ENCODE assay signal across 8 mouse cellular contexts in genomic region chr7:6194129-6194528, GRCm38 (mm10). TPM values are rescaled to one million over a fixed set of nuclear protein-coding genes. Genes with fewer than 3 reads are reported as not detected.
DNase-seq lines count a peak whose midpoint lies in the region; ATAC-seq lines count a peak whose summit lies in the region.

No protein-coding gene starts in this region.

- H3K36me3 ChIP-seq in forebrain, embryonic 13.5 days (ENCODE audit: poor library complexity, severe bottlenecking) = peaks cover 15% of the 10 kb centered on the region
- peaks cover 10% of the 10 kb centered on the region for H3K36me3 ChIP-seq in hindbrain, embryonic 15.5 days
- H3K36me3 ChIP-seq in limb, embryonic 15.5 days = peaks cover 13% of the 10 kb centered on the region
- peaks cover 15% of the 10 kb centered on the region for H3K36me3 ChIP-seq in midbrain, embryonic 15.5 days (replicated peaks)

- 20% methylated on average over 5 of the region's 5 CpGs for WGBS in forebrain, embryonic 13.5 days
- WGBS in hindbrain, embryonic 15.5 days = 23% methylated on average over 5 of the region's 5 CpGs
- WGBS in limb, embryonic 15.5 days = 20% methylated on average over 5 of the region's 5 CpGs
- 14% methylated on average over 5 of the region's 5 CpGs for WGBS in midbrain, embryonic 15.5 days

- no peak overlapping the region for H3K9ac ChIP-seq in forebrain, embryonic 13.5 days
- H3K9ac ChIP-seq in hindbrain, embryonic 15.5 days = no peak overlapping the region
- no peak overlapping the region for H3K9ac ChIP-seq in limb, embryonic 15.5 days
- H3K9ac ChIP-seq in midbrain, embryonic 15.5 days = no peak overlapping the region

- DNase-seq in left cerebral cortex, adult 18-20 months (ENCODE audit: low spot score in 2 of 2) = peak; percentile 62 to 68
- DNase-seq in left cerebral cortex, adult 8-10 months (ENCODE audit: low spot score in 2 of 2) = no peak
- DNase-seq in c-Kit-positive CD71-negative TER-119-negative erythroid progenitor cells, embryonic 14.5 days (ENCODE audit: low read depth) = peak; percentile 50
- DNase-seq in spleen, postnatal 4 days (ENCODE audit: low spot score in 2 of 2) = peak; percentile 49 to 82

- no peak overlapping the region for H3K27ac ChIP-seq in forebrain, embryonic 13.5 days
- no peak overlapping the region for H3K27ac ChIP-seq in hindbrain, embryonic 15.5 days (replicated peaks)
- no peak overlapping the region for H3K27ac ChIP-seq in limb, embryonic 15.5 days
- H3K27ac ChIP-seq in midbrain, embryonic 15.5 days = no peak overlapping the region

- H3K9me3 ChIP-seq in forebrain, embryonic 13.5 days (replicated peaks) = no peaks in the 10 kb centered on the region
- no peaks in the 10 kb centered on the region for H3K9me3 ChIP-seq in hindbrain, embryonic 15.5 days
- H3K9me3 ChIP-seq in limb, embryonic 15.5 days = no peaks in the 10 kb centered on the region
- H3K9me3 ChIP-seq in midbrain, embryonic 15.5 days = no peaks in the 10 kb centered on the region

- peak; percentile 80 for ATAC-seq in forebrain, embryonic 13.5 days
- peak; percentile 81 for ATAC-seq in hindbrain, embryonic 15.5 days (ENCODE audit: low FRiP score, low read depth)
- ATAC-seq in limb, embryonic 15.5 days (ENCODE audit: insufficient number of reproducible peaks, low FRiP score, low TSS enrichment, low read depth) = 0 out of 2 replicates have a peak, but pooled peaks have one; percentile 25
- peak; percentile 81 for ATAC-seq in midbrain, embryonic 15.5 days (replicated peaks)

- H3K27me3 ChIP-seq in forebrain, embryonic 13.5 days = no peaks in the 10 kb centered on the region
- no peaks in the 10 kb centered on the region for H3K27me3 ChIP-seq in hindbrain, embryonic 15.5 days
- H3K27me3 ChIP-seq in limb, embryonic 15.5 days = 0 out of 2 replicates have a peak, but pooled peaks cover 5% of the 10 kb centered on the region
- no peaks in the 10 kb centered on the region for H3K27me3 ChIP-seq in midbrain, embryonic 15.5 days (replicated peaks)

- H3K4me1 ChIP-seq in forebrain, embryonic 13.5 days = no peaks in the 10 kb centered on the region
- H3K4me1 ChIP-seq in hindbrain, embryonic 15.5 days (replicated peaks) = no peaks in the 10 kb centered on the region
- H3K4me1 ChIP-seq in limb, embryonic 15.5 days = no peaks in the 10 kb centered on the region
- no peaks in the 10 kb centered on the region; the same call in 1 of the 2 replicates for H3K4me1 ChIP-seq in midbrain, embryonic 15.5 days

- H3K4me3 ChIP-seq in forebrain, embryonic 13.5 days = no peak overlapping the region
- H3K4me3 ChIP-seq in hindbrain, embryonic 15.5 days = no peak overlapping the region
- H3K4me3 ChIP-seq in limb, embryonic 15.5 days = no peak overlapping the region
- H3K4me3 ChIP-seq in midbrain, embryonic 15.5 days = no peak overlapping the region

- no peak overlapping the region for H3K4me2 ChIP-seq in forebrain, embryonic 13.5 days
- H3K4me2 ChIP-seq in hindbrain, embryonic 15.5 days = no peak overlapping the region
- H3K4me2 ChIP-seq in limb, embryonic 15.5 days = no peak overlapping the region
- no peak overlapping the region for H3K4me2 ChIP-seq in midbrain, embryonic 15.5 days

RNA-seq across cellular contexts. Expression of gene Galp, which starts 2.8 kb away (rescaled TPM):
- total RNA-seq in left cerebral cortex, adult 18-20 months (2021) = not detected
- total RNA-seq in left cerebral cortex, adult 8-10 months (2022) = not detected
- polyA plus RNA-seq in forebrain, embryonic 13.5 days (2015; fragmentation: Nextera tagmentation; extraction: Ambion mirVana) = not detected in 2 replicates
- polyA plus RNA-seq in hindbrain, embryonic 15.5 days (2015; fragmentation: Nextera tagmentation; extraction: Ambion mirVana) = not detected in 2 replicates
- polyA plus RNA-seq in limb, embryonic 15.5 days (2015; fragmentation: Nextera tagmentation; extraction: Ambion mirVana) = not detected in 2 replicates
- not detected in 2 replicates for polyA plus RNA-seq in midbrain, embryonic 15.5 days (2015; fragmentation: Nextera tagmentation; extraction: Ambion mirVana)

RNA-seq across cellular contexts. Expression of gene Zfp444, which starts 22.1 kb away (rescaled TPM):
- total RNA-seq in left cerebral cortex, adult 18-20 months (2021) = 10 to 100 TPM; 52.1 to 54.8 TPM
- total RNA-seq in left cerebral cortex, adult 8-10 months (2022) = 10 to 100 TPM; 43.8 to 54.2 (median 49.5) TPM
- polyA plus RNA-seq in forebrain, embryonic 13.5 days (2015; fragmentation: Nextera tagmentation; extraction: Ambion mirVana) = 84.4 and 85.5 TPM in 2 replicates
- 87.8 and 90.1 TPM in 2 replicates for polyA plus RNA-seq in hindbrain, embryonic 15.5 days (2015; fragmentation: Nextera tagmentation; extraction: Ambion mirVana)
- polyA plus RNA-seq in limb, embryonic 15.5 days (2015; fragmentation: Nextera tagmentation; extraction: Ambion mirVana) = 52.8 and 55.9 TPM in 2 replicates
- polyA plus RNA-seq in midbrain, embryonic 15.5 days (2015; fragmentation: Nextera tagmentation; extraction: Ambion mirVana) = 102 TPM in 2 replicates

RNA-seq across cellular contexts. Expression of gene Zscan5b, which starts 27.9 kb away (rescaled TPM):
- total RNA-seq in left cerebral cortex, adult 18-20 months (2021) = not detected
- not detected for total RNA-seq in left cerebral cortex, adult 8-10 months (2022)
- not detected in 2 replicates for polyA plus RNA-seq in forebrain, embryonic 13.5 days (2015; fragmentation: Nextera tagmentation; extraction: Ambion mirVana)
- not detected in 2 replicates for polyA plus RNA-seq in hindbrain, embryonic 15.5 days (2015; fragmentation: Nextera tagmentation; extraction: Ambion mirVana)
- polyA plus RNA-seq in limb, embryonic 15.5 days (2015; fragmentation: Nextera tagmentation; extraction: Ambion mirVana) = not detected in 2 replicates
- not detected in 2 replicates for polyA plus RNA-seq in midbrain, embryonic 15.5 days (2015; fragmentation: Nextera tagmentation; extraction: Ambion mirVana)

RNA-seq across cellular contexts. Expression of gene Zfp787, which starts 38.3 kb away (rescaled TPM):
- 10 to 100 TPM; 27.0 to 27.9 TPM for total RNA-seq in left cerebral cortex, adult 18-20 months (2021)
- total RNA-seq in left cerebral cortex, adult 8-10 months (2022) = 10 to 100 TPM; 29.2 to 35.3 (median 32.1) TPM
- polyA plus RNA-seq in forebrain, embryonic 13.5 days (2015; fragmentation: Nextera tagmentation; extraction: Ambion mirVana) = 20.0 and 22.8 TPM in 2 replicates
- polyA plus RNA-seq in hindbrain, embryonic 15.5 days (2015; fragmentation: Nextera tagmentation; extraction: Ambion mirVana) = 24.8 and 27.4 TPM in 2 replicates
- 18.8 and 19.8 TPM in 2 replicates for polyA plus RNA-seq in limb, embryonic 15.5 days (2015; fragmentation: Nextera tagmentation; extraction: Ambion mirVana)
- polyA plus RNA-seq in midbrain, embryonic 15.5 days (2015; fragmentation: Nextera tagmentation; extraction: Ambion mirVana) = 26.3 and 28.1 TPM in 2 replicates

RNA-seq across cellular contexts. Expression of gene Epp13, which starts 58.4 kb away (rescaled TPM):
- total RNA-seq in left cerebral cortex, adult 18-20 months (2021) = not detected
- not detected for total RNA-seq in left cerebral cortex, adult 8-10 months (2022)
- polyA plus RNA-seq in forebrain, embryonic 13.5 days (2015; fragmentation: Nextera tagmentation; extraction: Ambion mirVana) = not detected in 2 replicates
- 0.23 and 0.41 TPM in 2 replicates for polyA plus RNA-seq in hindbrain, embryonic 15.5 days (2015; fragmentation: Nextera tagmentation; extraction: Ambion mirVana)
- not detected in 2 replicates for polyA plus RNA-seq in limb, embryonic 15.5 days (2015; fragmentation: Nextera tagmentation; extraction: Ambion mirVana)
- polyA plus RNA-seq in midbrain, embryonic 15.5 days (2015; fragmentation: Nextera tagmentation; extraction: Ambion mirVana) = not detected in 2 replicates

Comparison
In these comparisons a context has a peak if more than half of its experiments do, and no peak if none do; other contexts are left out.
1. DNase-seq: peak in left cerebral cortex, adult 18-20 months (2 of 2), c-Kit-positive CD71-negative TER-119-negative erythroid progenitor cells, embryonic 14.5 days (single experiment) and spleen, postnatal 4 days (2 of 2); none in left cerebral cortex, adult 8-10 months (0 of 2).
2. ATAC-seq: peak in every context shown above with its lines; median percentile 81 in hindbrain, embryonic 15.5 days; 81 in midbrain, embryonic 15.5 days; 80 in forebrain, embryonic 13.5 days; 25 in limb, embryonic 15.5 days.